ENCODE assay signal across 17 mouse cellular contexts in genomic region chr11:36353252-36353651, GRCm38 (mm10).
"Had no signal": no experiment of that assay in that cellular context is flagged by ENCODE, and none has a peak within 500 bp of the region (broad histone marks: within the 10 kb centered on the region; RNA-seq: fewer than 3 reads in every experiment).

No protein-coding gene starts in this region.

- H3K4me3 ChIP-seq: neural tube, embryonic 12.5 days; neural tube, embryonic 13.5 days; neural tube, embryonic 15.5 days; stomach, embryonic 15.5 days had no signal

- H3K27ac ChIP-seq: neural tube, embryonic 12.5 days; neural tube, embryonic 13.5 days; neural tube, embryonic 15.5 days; stomach, embryonic 15.5 days; stomach, postnatal 0 days had no signal

- DNase-seq: retina, postnatal 1 day; right cerebral cortex, adult 18-20 months; right cerebral cortex, postnatal 14 days; right cerebral cortex, postnatal 25 days; right cerebral cortex, postnatal 4 days; spleen, adult 18-20 months; thymus, adult 18-20 months; thymus, adult 2 months; thymus, postnatal 14 days; thymus, postnatal 25 days; thymus, postnatal 36 days; thymus, postnatal 4 days had no signal
